In genomic region chr2:132257350-132258068, GRCm38 (mm10) we compare ENCODE assay signal across 17 mouse cellular contexts.
"Had no signal": no experiment of that assay in that cellular context is flagged by ENCODE, and none has a peak within 500 bp of the region (broad histone marks: within the 10 kb centered on the region; RNA-seq: fewer than 3 reads in every experiment).

No protein-coding gene starts in this region.

- H3K27ac ChIP-seq: kidney, postnatal 0 days; layer of hippocampus, adult 2 months; limb, embryonic 10.5 days; limb, embryonic 13.5 days; liver, embryonic 14.5 days; midbrain, embryonic 10.5 days; midbrain, embryonic 13.5 days had no signal

- H3K27me3 ChIP-seq: limb, embryonic 13.5 days; megakaryocyte, embryonic 14.5 days; midbrain, embryonic 13.5 days had no signal

- H3K9ac ChIP-seq: limb, embryonic 13.5 days; liver, embryonic 14.5 days; liver, postnatal 0 days; lung, embryonic 14.5 days; midbrain, embryonic 13.5 days had no signal

- H3K4me3 ChIP-seq: layer of hippocampus, adult 2 months; limb, embryonic 10.5 days; limb, embryonic 13.5 days; megakaryocyte, embryonic 14.5 days; midbrain, embryonic 10.5 days; midbrain, embryonic 13.5 days had no signal

- H3K9me3 ChIP-seq: limb, embryonic 10.5 days; limb, embryonic 13.5 days; megakaryocyte, embryonic 14.5 days; midbrain, embryonic 10.5 days; midbrain, embryonic 13.5 days had no signal

- DNase-seq: kidney, postnatal 25 days; layer of hippocampus, adult 9-11 months; liver, postnatal 0 days; lung, embryonic 14.5 days; lung, postnatal 36 days; thymus, adult 18-20 months; thymus, postnatal 36 days had no signal

- ATAC-seq: liver, postnatal 0 days; lung, postnatal 0 days; midbrain, embryonic 13.5 days; midbrain, embryonic 16.5 days had no signal

- H3K4me2 ChIP-seq: limb, embryonic 13.5 days; lung, embryonic 14.5 days; midbrain, embryonic 13.5 days had no signal

- H3K36me3 ChIP-seq: limb, embryonic 10.5 days; limb, embryonic 13.5 days; midbrain, embryonic 10.5 days; midbrain, embryonic 13.5 days had no signal
